Mouse (Mus musculus) cerebellum, adult 2 months (tissue): ENCODE measurements at regions not wholly inside any gene's neighbourhood (a gene's known extent, or its start where the extent isn't known, plus 50 kb on each side); places are given as distances from the start of the nearest gene placed in this dataset.

ENCODE experiments used
- CTCF ChIP-seq: fragments of 200-500 bp; IDR thresholded peaks from 2 replicates; pipeline ENCODE4 v1.5.1; 2011; ENCODE audit warnings: low read depth, mild to moderate bottlenecking, control low read depth, low read length, moderate library complexity, borderline replicate concordance; ENCODE audit not compliant: insufficient read depth
- POLR2A ChIP-seq: fragments of 200-500 bp; IDR thresholded peaks from 2 replicates; pipeline ENCODE4 v1.6.1; 2011; ENCODE audit warnings: low read length, control low read depth, borderline replicate concordance; ENCODE audit not compliant: insufficient read depth

GRCm38 (mm10) chr10:93370331-93370730, 59.4 kb upstream of the Elk3 start:
- TF ChIP-seq POLR2A, result no peak
- TF ChIP-seq CTCF, result no peak
